Mouse (Mus musculus): ENCODE results near the gene Ap2b1. TPM values are rescaled to one million over a fixed set of nuclear protein-coding genes. Genes with fewer than 3 reads are reported as not detected.

The Ap2b1 gene
- polyA plus RNA-seq, 1 experiment from 2014 or later = 20.0 TPM

DNA sequence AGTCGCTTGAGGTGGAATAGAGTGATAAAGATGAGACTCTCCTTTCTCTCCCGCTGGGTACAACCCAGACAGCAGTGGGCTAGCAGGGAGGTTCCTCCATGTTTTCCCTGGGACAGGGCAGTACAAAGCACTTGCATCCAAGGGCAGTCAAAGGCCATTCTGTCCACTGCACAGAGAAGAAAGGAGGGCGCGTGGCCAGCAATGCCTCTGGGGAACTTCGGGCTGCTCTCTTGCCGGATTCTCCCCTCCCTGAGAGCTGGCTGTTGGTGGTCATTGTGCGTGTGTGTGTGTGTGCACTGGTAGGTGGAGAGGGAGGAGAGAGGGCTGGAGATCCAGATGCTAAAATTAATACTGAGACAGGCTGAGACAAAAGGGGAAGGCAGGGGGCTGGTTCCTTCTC lies 142.4 kb downstream of the Ap2b1 start:
- TF ChIP-seq EP300 (optimal IDR thresholded peaks at IDR 0.05) (no peak), CTCF (IDR thresholded peaks at IDR 0.05; ENCODE audit: low read depth) (no peak)
- Histone ChIP-seq H3K4me2 (replicated peaks; ENCODE audit: low read depth) (peak overlapping the region; percentile 87), H3K27me3 (ENCODE audit: control insufficient read depth, insufficient read depth, low read length) (no peaks in the 10 kb centered on the region; the same call in 1 of the 2 replicates), H3K27ac (replicated peaks) (no peak overlapping the region), H3K9ac (ENCODE audit: low read length) (no peak overlapping the region), H3K4me1 (replicated peaks; ENCODE audit: control insufficient read depth, insufficient read depth) (no peaks in the 10 kb centered on the region; the same call in 1 of the 2 replicates), H3K4me3 (ENCODE audit: low read depth, low read length) (no peak overlapping the region; the same call in 1 of the 2 replicates), H3K9me3 (ENCODE audit: control insufficient read depth, low read length) (no peaks in the 10 kb centered on the region), H3K36me3 (ENCODE audit: control insufficient read depth, insufficient read depth, low read length) (no peaks in the 10 kb centered on the region)
- DNase-seq (ENCODE audit: low spot score) = no peak
- 47% methylated on average over 6 of the region's 7 CpGs for WGBS
- no peak for ATAC-seq (ENCODE audit: low FRiP score, low TSS enrichment)

DNA sequence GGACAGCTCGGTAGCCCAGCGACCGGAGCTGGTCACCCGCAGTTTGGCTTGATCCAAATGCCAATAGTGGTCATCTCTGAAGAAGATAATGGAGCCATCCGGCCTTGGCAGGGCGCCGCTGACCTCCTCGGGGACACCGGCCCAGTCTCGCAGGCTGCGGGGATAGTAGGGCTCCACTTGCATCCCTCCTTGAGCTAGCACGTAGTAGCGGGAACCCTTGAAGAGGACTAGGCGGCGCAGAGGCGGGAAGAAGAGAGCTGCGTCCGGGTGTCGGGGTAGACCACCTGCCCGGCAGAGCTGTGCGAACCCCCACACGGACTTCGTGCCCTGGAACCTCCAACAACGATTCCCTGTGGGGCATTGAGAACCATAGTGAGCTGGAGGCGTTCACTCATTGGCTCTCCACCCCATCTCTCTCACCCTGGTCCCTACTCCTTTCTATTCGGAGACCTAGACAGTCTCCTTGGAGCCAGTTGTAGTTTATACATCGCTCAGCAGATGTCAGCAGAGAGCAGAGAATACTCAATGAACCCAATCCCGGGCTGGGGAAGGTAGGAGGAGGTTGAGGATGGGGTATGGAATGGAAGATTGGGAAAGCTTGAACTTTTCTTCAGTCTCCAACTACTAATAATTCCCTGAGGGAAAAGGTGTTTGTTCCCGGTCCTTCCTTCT lies 143.9 kb downstream of the Ap2b1 start:
- WGBS = 13% methylated on average over 29 of the region's 29 CpGs
- DNase-seq (ENCODE audit: low spot score) (peak; percentile 79), ATAC-seq (ENCODE audit: low FRiP score, low TSS enrichment) (0 out of 2 replicates have a peak, but pooled peaks have one; percentile 6)
- H3K4me2 ChIP-seq (replicated peaks; ENCODE audit: low read depth) = peak overlapping the region; percentile 41
- H3K9me3 ChIP-seq (ENCODE audit: control insufficient read depth, low read length) = no peaks in the 10 kb centered on the region
- TF ChIP-seq CTCF (IDR thresholded peaks at IDR 0.05; ENCODE audit: low read depth) = peak; percentile 89
- no peak for TF ChIP-seq EP300 (optimal IDR thresholded peaks at IDR 0.05)
- H3K4me3 ChIP-seq (ENCODE audit: low read depth, low read length) = 0 out of 2 replicates have a peak overlapping the region, but pooled peaks have one; percentile 10
- H3K9ac ChIP-seq (ENCODE audit: low read length) = 0 out of 2 replicates have a peak overlapping the region, but pooled peaks have one; percentile 23
- no peak overlapping the region for H3K27ac ChIP-seq (replicated peaks)
- H3K36me3 ChIP-seq (ENCODE audit: control insufficient read depth, insufficient read depth, low read length) = no peaks in the 10 kb centered on the region
- no peaks in the 10 kb centered on the region; the same call in 1 of the 2 replicates for H3K27me3 ChIP-seq (ENCODE audit: control insufficient read depth, insufficient read depth, low read length)
- peaks cover 4% of the 10 kb centered on the region for H3K4me1 ChIP-seq (replicated peaks; ENCODE audit: control insufficient read depth, insufficient read depth)

DNA sequence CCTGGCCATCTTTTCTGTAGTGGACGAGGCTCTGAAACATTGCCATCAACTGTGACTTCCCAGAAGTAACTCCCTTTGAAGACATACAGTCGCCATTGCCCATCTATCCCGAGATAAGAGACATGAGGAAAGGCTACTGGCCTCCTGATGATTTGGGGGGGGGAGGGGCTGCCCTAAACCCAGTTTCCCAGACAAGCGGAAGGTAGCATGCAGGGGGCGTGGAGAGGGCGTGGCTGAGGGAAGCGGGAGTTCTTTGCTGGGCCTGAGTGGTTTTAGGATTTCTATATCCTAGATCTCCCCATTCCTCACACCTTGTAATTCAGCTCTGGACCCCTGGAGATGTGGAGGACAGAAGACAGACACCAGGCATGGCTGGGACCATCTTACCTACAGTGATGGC lies 145.0 kb downstream of the Ap2b1 start:
- Histone ChIP-seq H3K4me3 (ENCODE audit: low read depth, low read length) (no peak overlapping the region), H3K9ac (ENCODE audit: low read length) (no peak overlapping the region), H3K4me2 (replicated peaks; ENCODE audit: low read depth) (no peak overlapping the region), H3K9me3 (ENCODE audit: control insufficient read depth, low read length) (no peaks in the 10 kb centered on the region), H3K4me1 (replicated peaks; ENCODE audit: control insufficient read depth, insufficient read depth) (peaks cover 11% of the 10 kb centered on the region), H3K27me3 (ENCODE audit: control insufficient read depth, insufficient read depth, low read length) (no peaks in the 10 kb centered on the region; the same call in 1 of the 2 replicates), H3K36me3 (ENCODE audit: control insufficient read depth, insufficient read depth, low read length) (no peaks in the 10 kb centered on the region), H3K27ac (replicated peaks) (no peak overlapping the region)
- DNase-seq (ENCODE audit: low spot score) (no peak), ATAC-seq (ENCODE audit: low FRiP score, low TSS enrichment) (no peak)
- no peak for TF ChIP-seq CTCF (IDR thresholded peaks at IDR 0.05; ENCODE audit: low read depth)
- no peak for TF ChIP-seq EP300 (optimal IDR thresholded peaks at IDR 0.05)
- WGBS = 6% methylated on average over 7 of the region's 7 CpGs

- Histone ChIP-seq H3K9ac (ENCODE audit: low read length) (no peak overlapping the region), H3K27ac (replicated peaks) (no peak overlapping the region), H3K4me1 (replicated peaks; ENCODE audit: control insufficient read depth, insufficient read depth) (peaks cover 11% of the 10 kb centered on the region), H3K36me3 (ENCODE audit: control insufficient read depth, insufficient read depth, low read length) (no peaks in the 10 kb centered on the region), H3K4me2 (replicated peaks; ENCODE audit: low read depth) (peak overlapping the region; percentile 45), H3K27me3 (ENCODE audit: control insufficient read depth, insufficient read depth, low read length) (no peaks in the 10 kb centered on the region; the same call in 1 of the 2 replicates), H3K4me3 (ENCODE audit: low read depth, low read length) (peak overlapping the region; percentile 13; the same call in 1 of the 2 replicates), H3K9me3 (ENCODE audit: control insufficient read depth, low read length) (no peaks in the 10 kb centered on the region)
- ATAC-seq (ENCODE audit: low FRiP score, low TSS enrichment) (no peak), DNase-seq (ENCODE audit: low spot score) (peak; percentile 37)
- no peak for TF ChIP-seq EP300 (optimal IDR thresholded peaks at IDR 0.05)
- 0 out of 2 replicates have a peak, but pooled peaks have one; percentile 22 for TF ChIP-seq CTCF (IDR thresholded peaks at IDR 0.05; ENCODE audit: low read depth)
- 29% methylated on average over 19 of the region's 19 CpGs for WGBS
Measured at GRCm38 (mm10) chr11:83445001-83445400, 146.2 kb downstream of the Ap2b1 start.

GRCm38 (mm10) chr11:83447612-83448011 lies 148.8 kb downstream of the Ap2b1 start:
- ATAC-seq (ENCODE audit: low FRiP score, low TSS enrichment) = no peak
- 55% methylated on average over 10 of the region's 10 CpGs for whole genome bisulfite sequencing
- Histone ChIP-seq H3K4me1 (replicated peaks; ENCODE audit: control insufficient read depth, insufficient read depth) (peaks cover 11% of the 10 kb centered on the region), H3K27ac (replicated peaks) (peak overlapping the region; percentile 71), H3K27me3 (ENCODE audit: control insufficient read depth, insufficient read depth, low read length) (no peaks in the 10 kb centered on the region), H3K4me2 (replicated peaks; ENCODE audit: low read depth) (no peak overlapping the region), H3K9me3 (ENCODE audit: control insufficient read depth, low read length) (no peaks in the 10 kb centered on the region), H3K9ac (ENCODE audit: low read length) (peak overlapping the region; percentile 27; the same call in 1 of the 2 replicates), H3K4me3 (ENCODE audit: low read depth, low read length) (no peak overlapping the region), H3K36me3 (ENCODE audit: control insufficient read depth, insufficient read depth, low read length) (no peaks in the 10 kb centered on the region)
- peak; percentile 51 for DNase-seq (ENCODE audit: low spot score)
- TF ChIP-seq CTCF (IDR thresholded peaks at IDR 0.05; ENCODE audit: low read depth) (no peak), EP300 (optimal IDR thresholded peaks at IDR 0.05) (no peak)
